Mouse (Mus musculus) E14TG2a.4 (cell line): ENCODE data around the gene Eid3.

ENCODE experiments used
- H3K27me3 ChIP-seq: 2 replicates; pipeline ENCODE4 v1.6.1; 2014; ENCODE audit warnings: low read length, control low read depth; ENCODE audit not compliant: insufficient read depth
- H3K36me3 ChIP-seq: 2 replicates; pipeline ENCODE4 v1.6.1; 2014; ENCODE audit warnings: low read length, control low read depth; ENCODE audit not compliant: insufficient read depth
- H3K4me1 ChIP-seq: replicated peaks from 2 replicates; pipeline ENCODE4 v1.6.1; 2014; ENCODE audit warnings: low read depth, low read length, control low read depth
- H3K4me3 ChIP-seq: replicated peaks from 2 replicates; pipeline ENCODE4 v1.5.1; 2014; ENCODE audit warnings: mild to moderate bottlenecking, low read length
- H3K9me3 ChIP-seq: 2 replicates; pipeline ENCODE4 v1.6.1; 2014; ENCODE audit warnings: low read length, control low read depth
- CTCF ChIP-seq: conservative IDR thresholded peaks from 2 replicates; pipeline ENCODE4 v1.5.1; 2014; ENCODE audit warnings: low read length
- NANOG ChIP-seq: IDR thresholded peaks from 2 replicates; pipeline ENCODE4 v1.6.1; 2014; ENCODE audit warnings: borderline replicate concordance, low read length, mixed read lengths
- POU5F1 ChIP-seq: IDR thresholded peaks from 2 replicates; pipeline ENCODE4 v1.6.1; 2014; ENCODE audit warnings: low read length, borderline replicate concordance

Gene Eid3

DNA sequence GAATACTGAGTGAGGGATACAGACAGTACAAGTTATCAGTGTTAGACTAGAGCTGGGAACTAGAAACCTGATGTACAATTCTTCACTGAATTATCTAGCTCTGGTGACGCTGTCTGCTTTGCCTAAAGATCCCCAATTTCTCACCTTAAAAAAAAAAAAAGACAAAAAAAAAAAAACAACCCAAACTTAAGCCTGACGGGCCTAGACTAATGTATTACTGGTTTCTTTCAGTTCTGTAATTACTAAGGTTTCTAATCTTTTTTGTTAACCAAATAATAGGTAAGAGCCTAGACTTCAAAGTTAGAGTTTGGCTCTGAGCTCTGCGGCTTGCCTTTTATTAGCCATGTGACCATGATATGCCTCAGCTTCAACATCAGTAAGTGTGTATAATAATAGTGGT, 30.5 kb upstream of the Eid3 start:
- Histone ChIP-seq H3K4me1 (no peaks in the 10 kb centered on the region; the same call in 1 of the 2 replicates), H3K27me3 (no peaks in the 10 kb centered on the region)
- TF ChIP-seq CTCF (no peak), NANOG (no peak), POU5F1 (no peak)

DNA sequence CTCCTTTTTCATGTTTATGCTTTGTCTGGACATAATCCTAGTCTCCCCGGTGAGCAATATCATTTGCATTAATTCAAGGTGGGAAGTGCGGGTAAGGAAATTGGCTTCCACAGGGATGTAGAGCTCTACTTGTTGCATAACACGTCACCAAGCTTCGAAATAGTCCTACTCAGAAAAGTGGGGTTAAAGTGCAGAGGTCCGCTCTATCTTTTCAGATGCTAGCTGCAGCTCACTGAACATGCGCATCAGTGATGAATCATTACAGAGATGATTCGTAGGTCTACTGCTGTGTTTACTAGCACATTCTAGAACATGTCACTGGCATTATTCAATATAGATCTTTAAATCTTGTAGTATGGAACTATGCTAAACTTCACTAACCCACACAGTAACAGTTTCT, 28.0 kb upstream of the Eid3 start:
- Histone ChIP-seq H3K27me3 (no peaks in the 10 kb centered on the region), H3K4me3 (no peak overlapping the region), H3K9me3 (no peaks in the 10 kb centered on the region), H3K4me1 (peaks cover 7% of the 10 kb centered on the region), H3K36me3 (no peaks in the 10 kb centered on the region)
- no peak for TF ChIP-seq POU5F1

More for the DNA sequence above, 30.5 kb upstream of the Eid3 start:
- no peaks in the 10 kb centered on the region for H3K36me3 ChIP-seq
- H3K4me3 ChIP-seq, result no peak overlapping the region
- H3K9me3 ChIP-seq, result peaks cover 14% of the 10 kb centered on the region

DNA sequence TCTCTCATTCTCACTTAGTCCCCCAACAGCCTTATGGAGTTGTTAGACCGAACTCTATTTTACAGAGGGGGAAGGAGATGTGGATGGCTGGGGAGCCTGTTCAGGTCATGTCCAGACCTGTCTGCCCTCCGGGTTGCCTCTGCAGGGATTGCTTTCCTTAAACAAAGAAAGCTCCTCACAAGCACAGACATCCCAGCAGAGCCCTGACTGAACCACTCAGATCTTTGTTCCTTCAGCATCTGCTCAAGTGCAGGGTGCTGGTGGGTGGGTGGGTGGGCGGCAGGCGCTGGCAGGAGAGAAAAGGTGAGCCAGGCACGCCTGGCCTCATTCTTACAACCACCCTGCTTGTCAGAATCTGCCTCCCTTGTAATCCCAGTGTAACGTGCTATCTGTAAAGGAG, 22.3 kb upstream of the Eid3 start:
- H3K27me3 ChIP-seq, result no peaks in the 10 kb centered on the region
- H3K9me3 ChIP-seq, result no peaks in the 10 kb centered on the region
- no peaks in the 10 kb centered on the region for H3K36me3 ChIP-seq

DNA sequence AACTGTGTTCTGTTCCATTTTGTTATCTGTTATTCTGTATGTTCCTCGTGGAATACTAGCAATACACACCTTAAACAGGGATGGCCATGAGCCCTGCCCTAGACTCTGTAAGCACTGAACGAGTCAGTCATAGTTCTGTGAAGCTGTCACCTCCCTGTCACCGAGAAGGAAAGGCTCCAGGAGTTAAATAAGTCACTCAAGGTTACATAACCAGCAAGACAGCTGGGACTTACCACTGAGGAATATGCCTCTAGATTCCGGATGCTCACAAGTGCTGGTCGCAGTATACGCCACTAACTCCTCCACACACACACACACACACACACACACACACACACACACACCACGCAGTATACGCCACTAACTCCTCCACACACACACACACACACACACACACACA, 21.7 kb upstream of the Eid3 start:
- Histone ChIP-seq H3K27me3 (no peaks in the 10 kb centered on the region), H3K9me3 (no peaks in the 10 kb centered on the region), H3K36me3 (no peaks in the 10 kb centered on the region), H3K4me3 (no peak overlapping the region), H3K4me1 (peaks cover 21% of the 10 kb centered on the region)
- TF ChIP-seq NANOG (no peak), CTCF (no peak), POU5F1 (no peak)

More for the DNA sequence above, 22.3 kb upstream of the Eid3 start:
- TF ChIP-seq CTCF, result no peak
- peaks cover 21% of the 10 kb centered on the region for H3K4me1 ChIP-seq
- H3K4me3 ChIP-seq, result no peak overlapping the region

DNA sequence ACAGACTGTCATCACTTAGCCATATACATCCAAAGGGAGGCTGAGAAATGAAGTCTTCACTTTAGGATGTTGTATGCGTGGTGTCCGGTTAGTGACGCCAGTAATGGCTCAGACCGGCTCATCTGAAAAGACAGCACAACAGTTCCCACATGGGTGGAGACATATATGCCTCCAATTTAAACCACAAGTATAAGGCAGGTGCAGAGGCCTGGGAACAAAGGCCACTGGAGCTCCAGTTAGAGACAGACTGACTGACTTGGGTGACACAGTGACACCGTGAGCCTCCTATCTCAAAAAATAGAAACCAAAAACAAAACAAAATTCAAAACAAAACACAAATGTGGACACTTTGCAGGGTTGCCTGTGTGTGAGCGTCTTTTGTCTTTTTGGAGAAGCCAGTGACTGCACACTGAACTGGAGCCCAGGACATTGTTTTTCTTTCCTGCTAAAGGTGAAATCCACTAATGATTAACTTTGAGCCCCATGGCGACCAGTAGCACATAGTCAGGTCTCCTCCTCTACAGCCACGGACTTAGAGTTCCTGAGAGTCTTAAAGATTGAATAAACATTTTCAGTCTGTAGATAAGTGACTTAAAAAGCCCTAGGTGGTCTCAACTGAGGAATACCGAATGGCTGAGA, 18.5 kb upstream of the Eid3 start:
- H3K36me3 ChIP-seq, result no peaks in the 10 kb centered on the region
- H3K27me3 ChIP-seq, result no peaks in the 10 kb centered on the region
- TF ChIP-seq POU5F1 (no peak), CTCF (no peak), NANOG (no peak)
- H3K4me3 ChIP-seq, result no peak overlapping the region
- H3K4me1 ChIP-seq, result peaks cover 16% of the 10 kb centered on the region
- H3K9me3 ChIP-seq, result no peaks in the 10 kb centered on the region

DNA sequence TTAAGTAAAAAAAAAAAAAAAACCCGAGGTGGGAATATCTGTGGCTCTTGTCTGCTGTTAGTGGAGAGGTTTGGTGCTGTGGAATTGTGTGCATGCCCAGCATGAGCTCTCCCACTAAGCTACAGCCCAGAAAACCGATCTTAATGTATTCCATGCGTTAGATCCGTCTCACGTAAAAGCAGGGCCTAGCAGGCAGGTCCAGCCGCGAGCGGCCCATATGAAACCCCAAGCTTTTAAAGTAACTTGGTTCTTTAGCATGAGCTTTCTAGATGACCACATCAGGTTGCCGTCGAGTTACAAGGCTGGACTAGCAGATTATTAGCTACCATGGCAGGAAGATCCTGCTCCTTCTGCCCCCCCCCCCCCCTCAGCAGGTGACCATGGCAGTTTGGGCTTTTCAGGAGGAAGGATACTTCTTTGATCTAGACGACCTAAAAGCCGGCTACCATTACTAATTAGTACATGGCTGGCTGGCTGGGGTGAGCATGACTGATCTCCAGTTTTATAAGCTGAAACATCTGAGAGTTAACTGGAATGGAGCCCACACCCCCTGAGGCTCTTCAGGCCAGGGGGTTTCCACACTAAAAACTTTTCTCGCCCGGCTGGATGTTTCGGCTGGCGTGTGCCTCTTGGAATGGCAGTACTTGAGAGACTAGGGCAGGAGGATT, 16.6 kb upstream of the Eid3 start:
- H3K9me3 ChIP-seq, result no peaks in the 10 kb centered on the region
- TF ChIP-seq POU5F1 (no peak), NANOG (no peak), CTCF (no peak)

DNA sequence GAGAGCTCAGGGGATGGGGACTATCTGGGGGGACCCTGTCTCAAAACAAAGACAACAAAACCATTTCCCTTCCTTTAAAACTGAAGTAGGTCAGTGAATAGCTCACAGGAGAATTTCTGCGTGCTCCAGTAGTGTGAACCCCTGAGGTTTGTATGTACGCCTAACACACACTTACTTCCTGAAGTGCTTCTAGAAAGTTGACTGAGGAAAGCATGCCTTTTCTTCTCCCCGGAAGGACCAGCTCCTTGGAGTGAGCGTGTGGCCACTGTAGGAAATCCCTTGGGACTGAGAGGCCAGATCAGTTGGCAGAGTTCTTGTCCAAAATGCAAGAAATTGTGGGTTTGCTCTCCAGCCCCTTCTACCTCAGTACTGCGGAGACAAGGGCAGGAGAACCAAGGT, 16.1 kb upstream of the Eid3 start:
- Histone ChIP-seq H3K4me3 (no peak overlapping the region), H3K27me3 (no peaks in the 10 kb centered on the region), H3K4me1 (peaks cover 10% of the 10 kb centered on the region; the same call in 1 of the 2 replicates), H3K9me3 (no peaks in the 10 kb centered on the region), H3K36me3 (no peaks in the 10 kb centered on the region)
- no peak for TF ChIP-seq NANOG
- TF ChIP-seq POU5F1, result no peak
- no peak for TF ChIP-seq CTCF

More for the DNA sequence above, 16.6 kb upstream of the Eid3 start:
- Histone ChIP-seq H3K4me1 (peaks cover 7% of the 10 kb centered on the region; the same call in 1 of the 2 replicates), H3K36me3 (no peaks in the 10 kb centered on the region), H3K4me3 (no peak overlapping the region), H3K27me3 (no peaks in the 10 kb centered on the region)

DNA sequence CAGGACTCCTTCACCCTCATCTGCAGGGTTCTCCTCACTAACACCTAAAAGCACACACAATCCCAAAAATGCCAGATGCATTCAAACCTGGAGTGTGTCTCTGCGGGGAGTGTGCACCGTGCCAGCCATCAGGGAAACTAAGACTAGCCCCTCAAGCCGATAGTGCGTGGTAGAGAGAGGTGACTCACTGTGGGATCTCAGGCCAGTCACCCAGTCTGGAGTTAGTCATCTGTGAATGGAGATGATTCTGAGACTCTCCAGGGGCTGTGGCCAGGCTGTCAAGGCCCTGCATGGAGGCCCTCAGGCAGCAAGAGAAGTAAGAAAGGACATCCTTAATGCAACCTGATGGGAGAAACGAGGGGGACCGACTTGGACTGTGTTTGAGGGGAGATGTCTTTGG, 14.7 kb upstream of the Eid3 start:
- Histone ChIP-seq H3K36me3 (no peaks in the 10 kb centered on the region), H3K9me3 (no peaks in the 10 kb centered on the region), H3K4me1 (peaks cover 21% of the 10 kb centered on the region), H3K4me3 (no peak overlapping the region), H3K27me3 (no peaks in the 10 kb centered on the region)
- TF ChIP-seq NANOG (no peak), POU5F1 (no peak), CTCF (no peak)
